8 mouse cellular contexts compared by ENCODE assay signal in genomic region chr1:166360157-166360855, GRCm38 (mm10). TPM values are rescaled to one million over a fixed set of nuclear protein-coding genes. Genes with fewer than 3 reads are reported as not detected.
A peak's percentile ranks its signal among the peaks of the same experiment; 100 is the strongest.
DNase-seq lines count a peak whose midpoint lies in the region; ATAC-seq lines count a peak whose summit lies in the region.

No protein-coding gene starts in this region.

- peak; percentile 63 for DNase-seq in R1 (ENCODE audit: low read depth, low spot score)
- peak; percentile 96 to 98 for DNase-seq in cerebellum, postnatal 25 days
- peak; percentile 88 to 91 for DNase-seq in frontal cortex, postnatal 25 days (ENCODE audit: low spot score in 2 of 2)
- DNase-seq in left cerebral cortex, adult 8-10 months (ENCODE audit: low spot score in 2 of 2): peak; percentile 66 to 79
- DNase-seq in right cerebral cortex, adult 18-20 months: peak; percentile 90
- DNase-seq in urinary bladder, adult 2 months (ENCODE audit: low spot score): peak; percentile 79

- ATAC-seq in inflammation-experienced regulatory T-cells, adult 6 months: peak; percentile 80

- H3K36me3 ChIP-seq in megakaryocyte, embryonic 14.5 days (replicated peaks; ENCODE audit: low read length): no peaks in the 10 kb centered on the region

- H3K4me1 ChIP-seq in megakaryocyte, embryonic 14.5 days: peaks cover 5% of the 10 kb centered on the region

- H3K27me3 ChIP-seq in megakaryocyte, embryonic 14.5 days (replicated peaks): peaks cover 5% of the 10 kb centered on the region

- H3K9me3 ChIP-seq in megakaryocyte, embryonic 14.5 days: 0 out of 2 replicates have a peak, but pooled peaks cover under 1% of the 10 kb centered on the region

- H3K4me3 ChIP-seq in megakaryocyte, embryonic 14.5 days (replicated peaks): peak overlapping the region; percentile 23

RNA-seq across cellular contexts. Expression of gene Tada1, which starts 18.6 kb away (rescaled TPM):
- 10 to 100 TPM; 37.5 to 52.3 (median 43.1) TPM for polyA plus RNA-seq in inflammation-experienced regulatory T-cells, adult 6 months (2017; shearing (Covaris generic))
- total RNA-seq in left cerebral cortex, adult 8-10 months (2022): 10 to 100 TPM; 33.4 to 37.7 (median 33.6) TPM
- polyA plus RNA-seq in megakaryocyte, embryonic 14.5 days (2012; ENCODE audit: insufficient read depth, low replicate concordance): 2.3 and 14.0 TPM in 2 replicates
- polyA plus RNA-seq in urinary bladder, adult 2 months (2012; rRNA removed): 20.7 and 24.5 TPM in 2 replicates

RNA-seq across cellular contexts. Expression of gene Pogk, which starts 49.4 kb away (rescaled TPM):
- 1 to 10 TPM; 3.3 to 6.9 (median 4.2) TPM for polyA plus RNA-seq in inflammation-experienced regulatory T-cells, adult 6 months (2017; shearing (Covaris generic))
- total RNA-seq in left cerebral cortex, adult 8-10 months (2022): 10 to 100 TPM; 41.1 to 43.6 (median 42.4) TPM
- 0.20 and 1.3 TPM in 2 replicates for polyA plus RNA-seq in megakaryocyte, embryonic 14.5 days (2012; ENCODE audit: insufficient read depth, low replicate concordance)
- 10.4 and 10.5 TPM in 2 replicates for polyA plus RNA-seq in urinary bladder, adult 2 months (2012; rRNA removed)

Comparison
In these comparisons a context has a peak if more than half of its experiments do, and no peak if none do; other contexts are left out.
1. Peak in every context shown above with its lines: DNase-seq, ATAC-seq and H3K4me3 ChIP-seq.